Mouse (Mus musculus) NIH3T3 (cell line): ENCODE measurements around the gene Papss1.

Experiments
- DNase-seq: peaks from one replicate; pipeline ENCODE4 v3.0.0-alpha.2; 2012; ENCODE audit warnings: low read depth

Papss1 gene

DNA sequence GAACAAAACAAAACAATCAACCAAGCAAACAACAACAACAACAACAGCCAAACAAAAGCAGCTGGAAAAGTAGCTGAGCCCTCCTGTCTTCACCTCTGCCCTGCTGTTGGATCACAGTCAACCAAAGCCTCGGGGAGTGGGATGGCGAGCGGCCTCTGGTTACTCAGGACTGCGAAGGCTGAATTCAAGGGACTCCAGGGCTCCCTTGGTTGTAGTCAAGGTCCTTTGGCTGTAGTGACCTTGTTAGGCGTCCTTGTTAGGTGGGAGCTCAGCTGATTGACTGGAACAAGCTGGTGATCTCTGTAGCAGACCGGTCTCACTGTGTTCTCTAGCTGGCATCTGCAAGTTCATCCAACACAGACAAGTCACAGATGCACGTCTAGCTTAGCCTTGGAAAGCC is 16.5 kb downstream of the Papss1 start:
- no peak for DNase-seq

DNA sequence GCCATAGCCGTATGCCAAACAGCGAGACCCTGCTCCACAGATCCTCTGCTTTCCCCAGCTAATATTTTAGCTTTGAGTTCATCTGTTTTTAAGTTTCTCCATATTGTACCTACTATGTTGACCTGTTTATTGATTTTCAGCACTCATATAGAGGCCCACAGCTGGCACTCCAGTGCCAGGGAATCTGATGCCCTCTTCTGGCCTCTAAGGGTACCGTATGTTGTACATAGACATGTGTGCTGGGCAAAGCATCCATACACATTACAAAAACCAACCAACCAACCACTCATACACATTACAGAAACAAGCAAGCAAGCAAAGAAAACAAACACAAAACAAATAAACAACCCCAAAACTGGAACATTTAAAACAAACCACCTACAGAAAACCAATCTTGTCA is 22.2 kb downstream of the Papss1 start:
- peak; percentile 52 for DNase-seq

DNA sequence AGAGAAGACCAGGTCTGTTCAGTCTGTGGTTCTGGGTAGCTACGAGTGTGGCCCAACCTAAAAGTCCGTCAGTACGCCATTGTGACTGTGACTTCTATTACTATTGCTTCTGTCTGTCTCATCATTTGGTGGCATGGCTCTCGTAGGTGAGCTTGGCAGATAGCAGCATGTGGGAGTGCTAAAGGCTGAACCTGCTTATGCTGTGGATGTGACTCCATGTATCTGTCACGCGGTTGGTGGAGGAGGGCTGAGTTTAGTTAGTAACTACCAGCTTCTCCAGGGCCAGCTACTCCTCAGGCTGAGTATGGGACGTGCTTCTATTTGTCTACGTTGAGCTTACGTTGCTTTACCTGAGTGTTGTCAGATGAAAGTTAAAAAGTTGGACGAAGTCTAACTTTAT is 23.4 kb downstream of the Papss1 start:
- no peak for DNase-seq

DNA sequence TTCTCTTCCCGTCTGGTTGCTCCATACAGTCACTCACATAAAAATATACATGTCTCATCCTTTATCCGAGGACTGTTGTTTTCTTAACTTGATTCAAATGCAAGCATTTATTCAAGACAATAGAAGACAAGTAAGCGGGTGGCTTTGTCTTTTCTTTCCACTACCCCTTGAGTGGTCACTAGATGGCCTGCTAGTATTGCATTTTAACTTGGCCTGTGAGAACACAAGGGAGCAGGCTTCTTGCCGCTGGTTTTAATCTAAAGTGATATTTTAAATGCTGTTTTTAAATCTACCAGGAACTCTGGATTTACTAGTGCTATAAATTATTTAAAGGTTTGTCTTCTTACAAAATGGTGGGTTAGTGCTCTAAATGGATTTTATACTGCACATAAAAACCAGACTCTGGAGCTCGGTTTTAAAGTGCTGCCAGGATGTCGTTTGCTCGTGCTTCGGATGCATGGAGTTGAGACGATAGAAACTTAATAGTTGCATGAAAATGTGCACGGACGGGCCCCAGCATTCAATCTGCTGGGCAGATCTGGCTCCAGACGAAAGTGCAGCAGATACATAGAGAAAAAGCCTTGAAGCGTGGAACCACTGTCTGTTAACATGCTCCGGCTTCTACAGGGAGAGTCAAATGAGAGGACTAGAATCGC is 28.7 kb downstream of the Papss1 start:
- DNase-seq: peak; percentile 70

DNA sequence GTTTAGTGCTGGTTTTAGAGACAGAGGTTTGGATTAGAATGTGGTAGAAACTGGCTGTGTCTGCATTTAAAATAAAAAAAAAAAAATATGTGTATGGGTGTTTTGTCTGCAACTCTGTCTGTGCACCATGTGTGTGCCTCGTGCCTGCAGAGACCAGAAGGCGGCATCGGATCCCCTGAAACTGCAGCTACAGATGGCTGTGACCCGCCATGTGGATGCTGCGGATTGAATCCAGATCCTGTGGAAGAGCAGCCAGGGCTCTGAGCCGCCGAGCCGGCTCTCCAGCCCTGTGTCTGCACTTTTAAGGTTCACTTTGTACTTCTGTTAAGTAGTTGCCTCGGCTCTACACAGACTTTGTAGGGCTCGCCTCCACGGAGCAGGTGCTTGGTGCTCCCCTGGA is 29.8 kb downstream of the Papss1 start:
- no peak for DNase-seq

DNA sequence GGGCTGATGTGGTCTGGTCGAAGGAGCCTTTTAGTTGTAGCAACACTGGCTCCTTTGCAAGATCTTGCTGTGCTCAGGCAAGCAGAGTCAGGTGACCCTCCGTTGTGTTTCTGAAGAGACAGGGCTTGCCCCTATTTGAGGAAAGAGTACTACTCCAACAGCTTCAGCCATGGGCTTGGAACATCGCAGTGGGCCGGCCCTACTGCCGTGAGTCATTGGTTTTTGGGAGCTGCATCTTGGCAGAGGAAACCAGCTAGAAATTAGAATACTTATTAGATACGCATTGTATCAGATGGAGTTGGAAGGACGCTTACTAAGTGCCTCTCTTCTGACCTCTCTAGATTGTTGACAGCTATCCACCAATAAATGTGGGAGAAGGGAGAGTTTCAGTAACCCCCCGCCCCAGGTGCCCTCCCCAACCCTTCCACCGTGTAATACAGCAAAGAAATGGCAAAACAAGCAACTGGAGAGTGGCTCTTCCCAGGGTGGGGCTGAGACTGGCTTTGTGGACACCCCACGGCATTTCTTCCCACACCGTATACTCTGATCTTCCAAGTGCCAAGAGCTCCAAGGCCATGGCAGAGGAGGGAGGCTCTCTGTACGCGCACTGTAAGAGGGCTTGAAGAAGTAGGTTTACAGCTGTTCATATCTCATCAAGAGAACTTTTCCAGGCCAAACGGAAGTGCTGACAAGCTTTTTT is 31.1 kb downstream of the Papss1 start:
- peak; percentile 72 for DNase-seq

DNA sequence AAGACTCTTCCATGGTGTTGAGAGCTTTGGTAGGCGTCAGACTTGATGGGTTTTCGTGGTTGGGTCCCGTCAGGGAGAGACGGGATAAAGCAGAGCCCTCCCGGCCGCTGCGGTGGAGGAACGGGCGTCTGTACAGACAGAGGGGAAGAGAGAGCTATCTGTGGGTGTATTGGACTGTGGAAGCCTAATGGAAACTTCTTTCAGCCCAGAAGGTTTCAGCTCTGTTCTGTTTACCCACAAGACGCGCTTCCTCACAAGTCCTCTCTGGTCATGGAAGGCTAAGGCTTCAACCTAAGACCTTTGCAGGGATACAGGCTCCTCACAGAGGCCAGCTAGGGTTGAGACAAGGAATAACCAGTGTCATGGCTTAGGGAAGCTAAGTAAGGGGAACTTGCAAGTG is 36.2 kb downstream of the Papss1 start:
- no peak for DNase-seq

DNA sequence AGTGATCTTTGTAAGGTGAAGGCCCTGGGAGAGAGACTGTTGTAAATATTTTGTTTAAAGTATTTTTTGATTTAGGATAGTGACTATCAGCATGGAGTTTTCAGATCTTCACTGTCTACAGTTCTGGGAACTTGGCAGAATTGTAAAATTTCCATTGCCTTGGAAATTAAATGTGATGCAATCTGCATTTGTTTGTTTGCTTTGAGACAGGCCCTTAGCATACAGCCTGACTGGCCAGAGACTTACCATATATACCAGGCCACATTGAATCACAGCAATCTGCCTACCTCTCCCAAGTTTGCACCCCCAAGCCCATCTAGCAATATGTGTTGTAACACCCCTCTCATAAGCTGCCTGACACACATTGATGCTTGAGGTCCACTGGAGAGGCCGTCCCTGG is 36.8 kb downstream of the Papss1 start:
- peak; percentile 60 for DNase-seq

DNA sequence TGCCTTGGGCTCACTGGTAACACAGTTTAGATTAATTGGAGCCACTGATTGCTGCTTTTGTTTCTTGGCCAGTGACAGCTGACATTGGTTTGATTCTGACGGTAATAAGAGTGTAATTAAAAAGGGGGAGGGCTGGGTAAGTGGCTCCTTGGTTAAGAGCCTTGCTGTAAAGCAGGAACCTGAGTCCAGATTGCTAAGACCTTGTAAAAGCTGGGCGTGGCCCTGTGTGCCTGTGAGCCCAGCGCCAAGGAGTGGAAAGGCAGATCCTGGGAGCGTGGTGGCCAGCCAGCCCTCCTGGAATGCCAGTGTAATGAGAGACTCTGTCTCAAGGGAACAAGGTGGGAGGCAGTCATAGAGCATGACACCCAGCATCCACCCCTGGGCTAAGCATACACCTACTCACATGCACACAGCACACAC is 38.4 kb downstream of the Papss1 start:
- no peak for DNase-seq

DNA sequence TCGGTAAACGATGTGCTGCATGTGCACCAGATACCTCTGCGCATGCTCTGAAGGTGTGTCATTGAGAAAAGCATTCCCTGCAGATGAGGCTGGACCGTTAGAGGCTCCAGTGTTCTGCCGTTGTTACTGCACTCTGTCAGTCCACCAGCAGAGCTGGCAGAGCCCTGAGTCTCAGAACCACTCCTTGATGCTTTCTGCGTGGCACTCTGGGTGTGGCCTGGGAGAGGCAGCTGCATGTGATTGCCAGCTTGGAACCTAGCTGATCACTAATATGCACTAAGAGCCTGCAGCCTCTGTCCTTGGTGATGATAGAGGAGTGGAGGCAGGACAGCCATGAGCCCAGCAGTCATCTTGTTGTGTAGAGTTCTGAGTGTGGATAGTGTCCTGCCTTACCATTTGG is 43.5 kb downstream of the Papss1 start:
- DNase-seq: no peak

DNA sequence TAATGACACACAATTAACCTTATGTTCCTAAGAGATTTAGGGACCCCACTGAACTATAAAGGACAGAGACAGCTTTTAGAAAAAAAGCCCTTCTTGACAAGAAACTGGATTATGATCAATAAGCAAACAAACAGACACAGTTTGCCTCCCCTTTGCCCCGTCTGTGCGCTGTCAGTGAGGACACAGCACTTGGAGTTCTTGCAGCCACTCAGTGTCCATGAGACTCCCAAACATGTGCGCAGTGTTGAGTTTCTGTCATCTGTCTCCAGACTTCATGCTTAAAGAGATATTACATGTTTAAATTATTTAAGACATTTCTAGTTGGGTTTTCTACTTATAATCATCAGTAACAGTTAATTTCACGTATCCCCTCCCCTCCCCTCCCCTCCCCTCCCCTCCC is 45.1 kb downstream of the Papss1 start:
- DNase-seq: no peak

DNA sequence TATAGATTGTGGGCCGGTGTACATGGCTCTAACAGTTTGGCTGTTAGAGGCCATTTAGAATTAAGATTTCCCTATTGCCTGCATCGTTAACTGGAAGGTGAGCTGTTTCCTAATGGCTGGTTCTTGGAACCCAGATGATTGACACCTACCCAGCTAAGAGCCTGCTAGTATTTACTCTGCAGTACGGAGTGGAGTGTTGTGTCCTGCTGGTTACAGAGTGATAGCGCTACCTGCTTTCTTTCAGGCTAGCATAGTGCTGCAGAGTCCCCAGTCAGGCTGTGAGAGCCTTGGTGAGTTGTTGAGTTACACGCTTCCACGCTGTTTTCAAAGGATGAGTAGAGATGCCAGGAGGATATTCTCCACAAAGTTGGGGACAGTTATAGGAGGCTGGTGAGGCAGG is 46.0 kb downstream of the Papss1 start:
- DNase-seq: no peak

DNA sequence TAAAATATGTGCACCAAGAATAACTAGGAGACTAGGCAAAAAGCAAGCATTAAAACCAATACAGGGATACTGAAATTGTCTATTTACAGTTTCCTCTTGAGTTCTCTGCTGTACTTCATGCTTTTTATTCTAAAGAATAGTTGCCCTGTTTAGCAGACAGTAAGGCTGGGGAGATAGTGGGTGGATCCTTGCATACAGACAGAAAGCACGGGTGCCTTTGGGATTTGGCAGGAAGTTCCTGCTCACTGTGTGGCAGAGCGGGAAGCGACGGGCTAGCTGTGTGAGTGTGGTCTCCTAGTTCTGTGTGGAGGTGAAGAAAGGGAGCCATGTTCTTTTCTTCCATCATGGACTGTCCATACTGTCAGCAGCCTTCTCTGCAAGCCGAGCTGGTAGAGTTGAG is 48.3 kb downstream of the Papss1 start:
- DNase-seq: no peak

DNA sequence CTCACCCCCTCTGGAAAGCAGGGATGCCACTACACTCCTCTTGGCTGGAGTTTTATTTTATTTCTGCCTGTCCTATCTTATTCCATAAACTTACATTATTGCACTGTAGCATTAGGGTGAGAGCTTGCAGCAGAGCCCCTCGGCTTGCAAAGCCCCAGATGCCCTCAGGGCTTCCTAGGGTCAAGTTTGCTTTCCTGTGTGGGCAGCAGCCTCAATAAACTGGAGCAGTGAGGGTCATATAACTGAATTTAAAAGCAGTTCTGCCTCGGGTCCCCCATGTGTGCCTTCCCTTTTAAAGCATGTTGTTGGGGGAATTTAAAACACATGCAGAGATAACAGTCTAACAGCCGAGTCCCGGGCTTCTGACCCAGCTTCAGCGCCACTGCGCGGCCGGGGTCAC is 49.5 kb downstream of the Papss1 start:
- no peak for DNase-seq

DNA sequence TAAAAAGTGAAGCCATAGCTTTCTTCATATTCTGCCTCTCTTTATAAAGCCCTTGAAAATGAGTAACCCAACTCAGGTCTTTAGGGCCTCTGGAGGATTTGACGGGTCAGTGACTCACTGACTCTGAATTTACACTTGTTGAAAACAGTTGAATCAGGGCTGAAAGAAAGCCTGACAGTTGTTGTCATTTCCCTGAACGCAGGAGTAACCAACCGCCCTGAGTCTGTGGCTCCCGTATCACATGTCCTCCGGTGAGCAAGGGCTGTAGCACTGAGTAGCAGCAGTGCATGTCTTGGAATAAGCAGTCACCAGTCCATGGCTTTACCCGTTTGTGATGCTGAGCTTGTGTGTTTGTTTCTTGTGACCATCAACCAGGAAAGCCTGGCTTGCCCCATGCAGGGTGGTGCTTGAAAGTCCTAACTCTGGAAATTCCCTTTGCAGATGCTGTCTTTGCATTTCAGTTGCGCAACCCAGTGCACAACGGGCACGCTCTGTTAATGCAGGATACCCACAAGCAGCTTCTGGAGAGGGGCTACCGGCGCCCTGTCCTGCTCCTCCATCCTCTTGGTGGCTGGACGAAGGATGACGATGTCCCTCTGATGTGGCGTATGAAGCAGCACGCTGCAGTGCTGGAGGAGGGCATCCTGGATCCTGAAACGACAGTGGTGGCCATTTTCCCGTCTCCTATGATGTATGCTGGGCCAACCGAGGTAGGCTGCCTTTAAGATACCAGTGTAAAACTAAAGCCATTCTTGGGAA is 54.2 kb downstream of the Papss1 start:
- peak; percentile 80 for DNase-seq

DNA sequence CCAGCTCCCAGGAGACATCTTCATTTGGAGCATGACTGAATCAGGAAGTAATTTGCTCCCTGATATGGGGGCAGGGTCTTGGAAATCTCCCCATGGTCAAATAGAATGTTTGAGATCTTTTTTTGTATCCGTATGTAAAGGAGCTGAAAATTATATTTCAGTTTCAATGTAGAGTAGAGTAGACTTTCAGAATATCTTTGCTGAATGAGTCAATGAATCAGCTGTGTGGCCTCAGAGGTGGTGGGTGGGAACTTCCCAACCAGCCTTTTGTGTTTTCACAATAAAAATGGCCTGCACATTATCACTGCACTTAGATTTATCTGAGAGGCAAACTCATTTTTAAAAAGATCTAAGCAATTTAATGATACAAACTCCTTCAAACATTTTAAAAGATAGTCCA is 58.6 kb downstream of the Papss1 start:
- no peak for DNase-seq

DNA sequence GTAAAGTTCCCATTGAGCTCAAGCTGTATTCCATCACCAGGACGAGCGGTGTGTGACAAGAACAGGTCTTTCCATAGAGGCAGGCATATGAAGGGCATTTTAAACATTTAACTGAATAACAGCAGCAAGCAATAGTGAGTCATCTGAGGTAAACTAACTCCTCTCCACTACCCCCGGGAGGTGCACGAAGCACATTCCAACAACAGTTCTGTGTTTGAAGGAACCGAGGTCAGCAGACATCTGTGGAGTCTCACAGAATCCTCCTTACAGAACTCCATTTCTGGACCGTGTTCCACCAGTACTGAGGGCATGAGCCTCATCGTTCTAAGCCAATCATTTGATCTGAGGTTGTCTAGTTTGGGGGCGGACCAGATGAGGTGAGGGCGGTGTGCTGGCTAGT is 59.5 kb downstream of the Papss1 start:
- DNase-seq: peak; percentile 24

DNA sequence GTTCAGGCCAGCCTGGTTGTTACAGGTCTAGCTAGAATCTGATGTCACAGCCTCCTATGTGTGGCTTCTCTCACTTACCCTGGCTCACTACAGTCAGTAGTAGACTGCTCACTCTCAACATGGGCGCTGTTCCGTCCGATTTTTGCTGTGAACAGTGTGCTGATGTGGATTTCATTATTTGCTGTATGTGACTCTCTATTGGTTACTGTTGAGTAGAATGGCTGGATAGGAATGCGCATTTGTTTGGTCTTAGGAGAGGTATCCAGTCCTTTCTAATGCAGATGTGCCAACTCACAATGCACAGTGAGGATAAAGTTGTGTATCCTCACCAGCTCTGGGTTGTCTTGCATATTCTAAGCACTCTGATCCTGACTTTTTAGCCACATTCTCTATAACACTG is 62.9 kb downstream of the Papss1 start:
- DNase-seq: no peak

DNA sequence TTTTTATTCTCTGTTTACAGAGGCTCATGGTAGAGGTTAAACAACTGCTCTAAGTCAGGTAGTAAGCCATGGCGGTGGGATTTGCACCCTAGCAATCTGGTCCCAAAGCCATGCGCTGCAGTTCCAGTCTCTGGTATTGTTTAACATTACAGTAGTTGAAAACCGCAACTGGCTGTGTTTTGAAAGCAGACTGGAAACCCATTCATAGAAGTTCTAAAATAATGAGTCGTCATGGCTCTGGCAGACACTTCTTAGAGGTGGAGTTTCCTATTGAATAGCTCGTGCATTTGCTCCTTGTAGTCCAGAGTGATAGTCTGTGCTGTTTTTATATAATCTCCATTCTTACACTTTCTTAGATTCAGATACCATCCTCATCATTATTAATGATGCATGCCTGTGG is 63.7 kb downstream of the Papss1 start:
- DNase-seq: peak; percentile 59

DNA sequence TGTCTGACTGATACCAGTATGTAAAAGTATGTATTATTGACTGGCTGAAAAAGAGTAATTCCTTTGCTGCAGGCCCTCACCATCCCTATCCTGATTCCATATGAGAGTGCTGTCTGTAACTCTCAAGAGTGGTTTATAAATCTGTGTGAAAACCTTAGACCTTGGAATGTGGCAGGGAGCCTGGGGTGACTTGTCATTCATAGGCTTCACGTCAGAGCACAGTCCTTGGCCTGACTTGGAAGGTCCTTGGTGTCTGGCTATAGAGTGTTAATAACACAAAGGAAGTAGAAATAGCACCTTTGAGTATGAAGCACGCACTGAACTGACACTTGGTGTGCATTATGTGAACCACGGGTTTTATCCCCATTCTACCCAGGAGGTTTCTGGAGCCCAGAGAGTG is 64.4 kb downstream of the Papss1 start:
- no peak for DNase-seq

DNA sequence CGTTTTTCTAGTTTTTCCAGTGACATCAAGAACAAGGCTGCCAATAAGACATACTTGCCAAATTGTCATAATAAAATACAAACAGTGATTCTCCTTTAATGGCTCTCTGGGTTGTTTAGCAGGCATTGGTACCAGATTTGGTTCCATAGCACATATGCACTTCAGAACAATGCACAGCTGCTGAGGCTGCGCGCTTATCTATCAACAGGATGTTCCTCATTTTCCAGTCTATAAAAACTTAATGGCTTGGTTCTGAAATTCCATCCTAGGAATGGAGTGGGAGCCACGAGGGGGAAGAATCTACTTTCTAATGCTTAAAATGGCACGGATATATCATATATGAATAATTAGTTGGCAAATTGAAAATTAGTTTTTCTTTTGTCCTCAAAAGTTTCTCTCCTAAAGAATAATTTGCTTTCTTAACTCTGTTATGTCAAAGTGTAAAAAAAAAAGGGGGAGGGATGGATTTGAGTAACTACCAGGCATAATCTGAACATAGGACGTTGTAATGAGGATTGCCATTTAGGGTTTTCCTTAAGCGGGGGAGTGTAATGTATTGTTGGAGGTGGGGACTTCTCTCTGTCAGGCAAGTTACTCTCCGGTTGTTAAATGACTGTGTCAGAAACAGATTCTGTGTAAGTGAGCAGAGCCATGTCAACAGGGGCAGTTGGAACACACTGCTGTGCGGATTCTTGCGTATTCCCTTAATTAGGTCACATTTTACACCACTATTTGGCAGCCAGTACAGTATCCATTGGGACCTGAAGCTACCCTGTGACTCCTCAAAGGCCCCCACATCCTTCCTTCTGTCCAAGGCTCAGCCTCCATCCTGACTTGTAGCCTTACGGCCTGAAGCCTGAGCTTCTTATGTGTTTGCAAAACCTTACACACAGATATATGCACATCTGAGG is 66.1 kb downstream of the Papss1 start:
- DNase-seq: no peak

DNA sequence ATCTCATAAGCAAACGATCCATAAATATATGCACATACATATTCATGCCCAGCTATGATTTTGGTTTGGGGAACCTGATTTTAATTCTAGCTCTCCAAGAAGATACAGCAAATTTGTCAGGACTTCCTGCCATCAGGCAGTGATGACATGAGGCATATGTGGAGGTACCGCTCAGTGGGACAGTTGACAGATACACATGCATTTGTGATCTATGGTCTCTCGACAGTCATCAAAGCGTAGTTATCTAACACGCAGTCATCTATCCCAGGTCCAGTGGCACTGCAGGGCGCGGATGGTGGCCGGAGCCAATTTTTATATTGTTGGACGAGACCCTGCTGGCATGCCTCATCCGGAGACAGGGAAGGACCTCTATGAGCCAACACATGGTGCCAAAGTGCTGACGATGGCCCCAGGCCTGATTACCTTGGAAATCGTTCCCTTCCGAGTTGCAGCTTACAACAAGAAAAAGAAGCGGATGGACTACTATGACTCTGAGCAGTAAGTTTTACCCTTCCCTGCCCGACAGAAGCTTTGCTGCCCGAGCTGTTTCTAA is 66.8 kb downstream of the Papss1 start:
- DNase-seq: no peak
